Mouse (Mus musculus) adrenal gland, adult (tissue): ENCODE results near the gene Wdr63.

Source experiments
- DNase-seq, 2 experiments: peaks; one replicate each; pipeline ENCODE4 v3.0.0; 2022 to 2023; ENCODE audit warnings: low spot score in 1 of 2; ENCODE audit not compliant: inconsistent age in 2 of 2

The Wdr63 gene

DNA sequence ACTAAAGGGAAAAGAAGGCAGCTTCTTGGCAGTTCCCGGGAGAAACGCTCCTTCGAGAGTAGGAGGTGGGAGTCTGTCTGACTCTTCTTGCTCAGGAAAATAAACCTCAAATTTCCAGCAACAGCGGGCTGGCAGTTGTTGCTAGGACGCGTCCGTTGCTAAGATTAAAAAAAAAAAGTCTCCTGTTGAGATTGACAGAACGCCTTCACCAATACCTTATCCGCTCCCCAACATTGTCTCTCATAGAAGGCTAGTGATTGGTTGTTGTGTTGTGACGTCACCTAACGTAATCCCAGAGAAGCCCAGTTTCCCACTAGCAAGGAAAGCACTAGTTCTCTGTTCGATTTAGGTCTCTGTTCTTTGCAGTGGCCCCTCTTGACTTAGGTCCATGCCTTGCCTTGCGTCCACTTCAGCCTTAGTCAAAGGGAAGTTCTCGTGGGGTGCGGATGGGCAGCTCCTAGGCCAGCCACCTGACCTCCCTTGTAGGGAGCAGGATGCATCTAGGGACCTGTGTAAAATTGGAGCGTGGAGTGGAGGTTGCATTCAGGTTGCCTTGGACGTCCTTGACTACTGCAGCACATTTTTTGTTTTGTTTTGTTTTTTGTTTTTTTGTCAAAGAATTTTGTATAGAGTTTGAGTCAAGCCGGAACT lies at the start of gene Wdr63:
Gene Wdr63, minus strand, starts transcription at position 210 of the 651 bp plus-strand sequence.
- peak; percentile 45 to 79 for DNase-seq

DNA sequence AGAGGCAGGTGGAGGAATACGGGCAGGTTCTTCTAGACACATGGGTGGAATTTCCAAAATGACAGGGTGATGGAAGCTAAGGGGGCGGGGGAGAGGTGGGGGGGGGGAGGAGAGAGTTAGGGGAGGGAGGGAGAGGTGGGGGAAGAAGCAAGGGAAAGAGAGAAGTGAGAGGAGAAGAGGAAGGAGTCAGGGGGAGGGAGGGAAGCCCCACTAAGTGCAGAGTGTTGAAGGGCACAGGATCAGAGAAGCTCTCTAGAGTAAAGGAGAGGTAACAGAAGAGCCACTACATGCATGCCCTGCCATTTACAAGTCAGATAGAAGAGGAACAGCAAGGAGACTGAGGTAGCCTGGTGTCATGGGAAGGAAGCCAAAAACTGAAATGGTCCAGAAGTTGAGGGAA lies 48.9 kb upstream of the Wdr63 start:
- DNase-seq = no peak

GRCm38 (mm10) chr3:146155628-146156576 lies 48.0 kb upstream of the Wdr63 start:
- no peak for DNase-seq

DNA sequence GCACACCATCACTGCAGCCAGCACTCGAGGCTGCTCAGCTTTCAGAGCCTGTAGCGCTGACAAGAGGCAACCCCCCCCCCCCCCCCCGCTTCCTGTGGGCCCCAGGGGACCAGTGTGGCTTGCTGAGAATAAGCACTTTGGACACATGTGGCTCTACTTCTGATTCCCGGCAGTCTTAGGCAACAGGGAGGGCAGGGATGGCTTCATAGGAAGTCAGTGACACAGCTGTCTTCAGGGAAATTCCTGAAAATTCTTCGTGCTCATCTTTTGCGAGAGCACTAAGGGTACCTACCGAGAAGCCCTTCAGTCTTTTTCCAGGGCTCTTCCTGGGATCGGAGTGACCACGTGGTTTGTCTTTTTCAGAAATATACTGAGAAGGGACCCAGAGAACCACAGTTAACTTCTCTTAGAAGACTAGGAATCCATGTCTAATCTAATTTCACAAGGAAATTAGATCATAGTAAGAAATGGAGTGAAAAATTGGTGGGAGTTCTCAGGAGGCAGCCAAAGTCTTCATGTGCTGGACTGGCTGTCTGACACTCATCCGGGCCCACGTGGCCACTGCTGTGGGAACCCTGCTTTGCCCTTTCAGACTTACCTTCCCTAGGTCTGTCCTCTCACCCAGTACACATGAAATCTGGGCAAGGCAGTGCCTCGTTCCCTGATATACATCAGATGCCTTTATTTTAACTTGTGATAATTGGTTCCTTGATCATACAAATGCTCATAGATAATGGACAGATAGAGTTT lies 46.1 kb upstream of the Wdr63 start:
- no peak for DNase-seq

DNA sequence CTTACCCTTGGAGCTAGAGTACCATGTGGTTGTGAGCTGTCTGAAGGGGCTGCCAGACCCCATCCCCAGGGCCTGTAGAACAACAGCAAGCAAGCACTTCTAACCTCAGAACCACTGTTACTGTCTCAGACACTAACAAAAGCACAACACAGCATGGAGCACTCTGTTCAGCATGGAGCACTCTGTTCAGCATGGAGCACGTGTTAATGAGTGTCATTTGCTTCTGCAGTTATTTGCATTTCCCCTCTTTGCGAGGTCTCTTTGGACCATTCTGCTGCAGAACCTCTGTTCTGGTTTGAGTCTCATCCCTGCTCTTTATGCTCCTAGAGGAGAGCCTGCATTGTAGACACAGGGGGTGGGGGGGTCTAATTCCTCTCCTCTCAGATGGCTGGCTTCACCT lies 45.0 kb upstream of the Wdr63 start:
- no peak for DNase-seq

DNA sequence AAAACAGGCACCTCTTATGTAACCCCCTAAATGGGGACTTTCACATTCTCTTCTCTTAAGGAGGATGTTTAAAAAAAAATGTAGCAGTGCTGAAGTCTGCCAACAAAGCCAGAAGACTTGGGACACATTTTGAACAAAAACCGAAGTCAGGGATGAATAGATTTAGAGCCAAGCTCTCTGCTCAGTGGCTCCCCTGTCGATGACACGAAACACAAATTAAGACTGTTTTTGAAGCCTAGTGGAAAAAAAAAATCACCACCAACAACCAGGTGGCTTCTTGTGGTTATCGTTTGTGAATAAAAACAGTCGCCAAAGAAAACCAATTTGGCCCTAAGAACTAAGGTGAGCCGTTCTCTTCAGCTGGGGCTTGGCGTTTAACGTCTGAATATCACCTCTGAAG lies 44.4 kb upstream of the Wdr63 start:
- DNase-seq = no peak

- DNase-seq = no peak
Measured at GRCm38 (mm10) chr3:146151755-146152154, 43.8 kb upstream of the Wdr63 start.

DNA sequence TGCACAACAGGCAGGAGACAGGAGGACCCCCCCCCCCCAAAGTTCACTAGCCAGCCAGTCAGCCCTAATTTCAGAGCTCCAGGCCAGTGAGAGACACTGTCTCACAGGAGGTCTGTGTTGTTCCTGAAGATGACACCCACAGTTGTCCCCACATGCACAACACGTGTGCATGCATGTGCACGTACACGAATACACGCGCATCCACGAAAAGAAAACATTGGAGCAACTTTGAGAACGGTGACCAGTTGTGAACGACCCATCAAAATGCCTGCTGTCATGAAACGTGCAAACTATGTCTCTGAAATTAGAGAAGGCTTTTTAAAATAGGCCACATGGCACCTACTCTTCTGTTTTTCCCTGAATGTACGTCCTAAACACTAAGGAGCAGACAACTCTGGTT lies 43.4 kb upstream of the Wdr63 start:
- no peak for DNase-seq

- peak in 1 of 2 experiments; percentile 24 for DNase-seq
Measured at GRCm38 (mm10) chr3:146150560-146150959, 42.6 kb upstream of the Wdr63 start.

DNA sequence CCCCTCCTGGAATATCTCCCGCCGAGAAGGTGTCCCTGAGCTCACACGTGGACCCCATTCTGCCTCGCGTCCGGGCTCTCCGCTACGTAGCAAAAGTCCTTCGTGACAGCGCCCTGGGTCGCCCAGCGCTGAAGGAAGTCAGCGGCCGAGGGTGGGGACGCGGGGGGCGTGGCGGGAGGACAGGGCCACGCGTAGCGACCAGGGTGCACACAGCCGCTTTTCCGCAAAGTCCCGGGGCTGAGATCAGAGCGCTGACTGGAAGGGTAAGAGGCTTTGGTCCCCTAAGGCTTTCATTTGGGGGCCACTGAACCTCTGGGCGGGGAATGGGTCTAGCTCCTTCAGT lies 42.1 kb upstream of the Wdr63 start:
- peak; percentile 27 to 63 for DNase-seq

- DNase-seq = peak in 1 of 2 experiments; percentile 26
Measured at GRCm38 (mm10) chr3:146149156-146150057, 41.5 kb upstream of the Wdr63 start, which contains the start of gene Mcoln2. Gene Mcoln2 (plus strand): TSS chr3:146149833.

DNA sequence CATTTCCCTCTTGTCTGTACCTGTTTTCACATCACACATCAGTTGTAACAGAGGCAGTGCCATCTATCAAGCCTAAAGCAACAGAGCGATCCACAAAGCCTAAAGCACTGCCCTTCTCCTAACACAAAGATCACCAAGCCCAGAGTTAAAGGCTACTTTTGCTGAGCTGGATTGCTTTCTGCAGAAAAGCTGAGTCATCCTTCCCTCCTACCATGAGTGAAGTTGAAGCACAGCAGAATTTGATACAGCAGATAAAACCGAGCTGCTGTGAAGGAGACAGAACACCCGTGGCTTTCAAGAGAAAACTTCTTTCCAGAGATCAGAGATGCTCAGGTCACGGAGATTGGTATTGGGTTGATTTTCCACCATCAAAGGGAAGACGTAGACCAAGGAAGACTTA lies 38.2 kb upstream of the Wdr63 start:
- peak in 1 of 2 experiments; percentile 31 for DNase-seq

GRCm38 (mm10) chr3:146145501-146145900 lies 37.6 kb upstream of the Wdr63 start:
- no peak for DNase-seq

GRCm38 (mm10) chr3:146142523-146142922 lies 34.6 kb upstream of the Wdr63 start:
- DNase-seq = no peak

- DNase-seq = no peak
Measured at GRCm38 (mm10) chr3:146140276-146140675, 32.3 kb upstream of the Wdr63 start.

- no peak for DNase-seq
Measured at GRCm38 (mm10) chr3:146136422-146136821, 28.5 kb upstream of the Wdr63 start.

DNA sequence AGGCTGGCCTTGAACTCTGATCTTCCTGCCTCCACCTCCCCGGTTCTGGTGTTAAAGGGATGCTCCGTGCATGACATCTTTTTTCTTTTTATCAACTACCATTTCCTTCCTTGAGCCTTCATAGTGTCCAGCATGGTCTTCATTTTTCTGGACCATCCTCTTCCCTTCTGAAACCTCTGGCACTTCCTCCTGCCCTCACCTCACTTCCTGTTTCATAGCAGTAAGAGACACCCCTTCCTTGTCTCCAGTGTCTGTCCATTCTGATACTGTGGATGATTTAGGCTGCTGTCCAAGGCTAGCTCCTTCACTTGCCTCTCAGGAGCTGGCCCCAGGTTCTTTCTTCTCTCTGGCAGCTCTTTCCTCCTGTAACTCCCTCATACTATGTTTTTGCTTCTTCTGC lies 27.5 kb upstream of the Wdr63 start:
- DNase-seq = no peak

DNA sequence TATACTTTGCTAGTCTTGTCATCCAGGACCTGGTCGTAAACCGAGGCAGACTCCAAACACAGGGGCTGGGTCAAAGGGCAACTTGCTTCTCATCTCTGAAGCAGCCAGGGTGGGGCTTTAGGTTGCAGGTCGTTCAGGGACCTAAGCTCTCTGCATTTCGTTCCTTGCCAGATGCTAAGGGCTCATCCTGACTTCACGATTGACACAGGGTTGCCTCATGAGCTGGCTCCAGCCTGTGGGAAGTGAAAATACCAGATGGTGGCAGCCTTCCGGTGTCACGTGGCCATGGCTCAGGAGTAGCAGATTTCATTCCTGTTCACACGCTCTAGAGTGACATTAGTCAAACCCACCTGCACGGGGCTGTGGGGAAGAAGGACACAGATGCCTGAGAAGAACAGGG lies 26.9 kb upstream of the Wdr63 start:
- DNase-seq = no peak

DNA sequence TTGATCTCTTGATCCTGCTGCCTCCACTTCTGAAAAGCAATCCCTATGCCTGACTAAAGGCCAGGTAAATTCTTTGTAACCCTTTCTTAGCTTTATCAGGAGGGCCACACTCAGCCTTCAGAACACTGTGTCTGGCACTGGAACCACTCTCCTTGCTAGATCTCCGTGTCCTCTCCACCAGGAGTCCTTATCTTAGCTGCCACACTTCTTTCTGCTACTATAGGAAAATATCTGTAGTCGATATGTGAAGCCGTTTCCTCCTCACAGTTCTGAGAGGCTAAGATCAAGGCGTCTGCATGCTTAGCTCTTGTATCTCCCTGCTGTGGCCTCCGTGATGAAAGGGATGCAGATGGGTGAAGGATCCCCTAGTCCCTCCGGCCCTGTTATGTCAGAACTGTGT lies 19.3 kb upstream of the Wdr63 start:
- no peak for DNase-seq

GRCm38 (mm10) chr3:146123464-146123825 lies 15.5 kb upstream of the Wdr63 start:
- no peak for DNase-seq
